Mouse (Mus musculus) common myeloid progenitor, adult 5-6 weeks (primary cell): ENCODE measurements around the gene Traf2. TPM values are rescaled to one million over a fixed set of nuclear protein-coding genes. Genes with fewer than 3 reads are reported as not detected.

Experiments used
- ATAC-seq: replicated peaks from 2 replicates; pipeline ENCODE4 v1.8.0; 2016; ENCODE audit warnings: low read depth, mild to moderate bottlenecking, moderate TSS enrichment, inconsistent platforms; ENCODE audit not compliant: poor library complexity, severe bottlenecking
- total RNA-seq: library from RNA; stranded (forward); fragments of 200-1000, 187-1606 nt; gene quantifications from 2 replicates; pipeline ENCODE4 v1.2.3, GENCODE M21; 2017

Gene Traf2
- total RNA-seq, 1 experiment from 2014 or later: 15.8 TPM

DNA sequence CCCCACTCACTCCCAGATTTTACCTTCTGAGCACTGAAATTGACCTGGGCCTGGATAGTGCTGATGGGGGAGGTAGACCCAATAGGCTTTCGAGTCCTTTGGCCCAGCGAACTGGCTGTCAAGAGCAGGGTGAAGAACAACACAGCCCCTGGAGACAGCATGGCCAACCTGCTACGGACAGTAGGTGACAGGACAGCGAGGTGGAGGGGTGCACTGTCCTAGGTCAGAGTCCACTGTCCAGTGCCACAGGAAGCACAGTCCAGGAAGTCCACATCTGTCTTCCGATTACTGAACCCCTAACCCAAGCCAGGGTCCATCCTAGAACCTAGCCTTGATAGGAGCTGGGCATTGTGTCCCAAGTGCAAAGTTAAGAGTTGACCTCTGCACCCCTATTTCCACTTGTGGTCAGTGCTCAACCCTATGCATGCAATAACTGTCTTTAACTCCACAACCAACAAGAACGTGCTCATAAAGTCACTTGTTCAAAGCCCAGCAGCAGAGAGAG lies 46.6 kb downstream of the Traf2 start:
- ATAC-seq: 0 out of 2 replicates have a peak, but pooled peaks have one; percentile 0

DNA sequence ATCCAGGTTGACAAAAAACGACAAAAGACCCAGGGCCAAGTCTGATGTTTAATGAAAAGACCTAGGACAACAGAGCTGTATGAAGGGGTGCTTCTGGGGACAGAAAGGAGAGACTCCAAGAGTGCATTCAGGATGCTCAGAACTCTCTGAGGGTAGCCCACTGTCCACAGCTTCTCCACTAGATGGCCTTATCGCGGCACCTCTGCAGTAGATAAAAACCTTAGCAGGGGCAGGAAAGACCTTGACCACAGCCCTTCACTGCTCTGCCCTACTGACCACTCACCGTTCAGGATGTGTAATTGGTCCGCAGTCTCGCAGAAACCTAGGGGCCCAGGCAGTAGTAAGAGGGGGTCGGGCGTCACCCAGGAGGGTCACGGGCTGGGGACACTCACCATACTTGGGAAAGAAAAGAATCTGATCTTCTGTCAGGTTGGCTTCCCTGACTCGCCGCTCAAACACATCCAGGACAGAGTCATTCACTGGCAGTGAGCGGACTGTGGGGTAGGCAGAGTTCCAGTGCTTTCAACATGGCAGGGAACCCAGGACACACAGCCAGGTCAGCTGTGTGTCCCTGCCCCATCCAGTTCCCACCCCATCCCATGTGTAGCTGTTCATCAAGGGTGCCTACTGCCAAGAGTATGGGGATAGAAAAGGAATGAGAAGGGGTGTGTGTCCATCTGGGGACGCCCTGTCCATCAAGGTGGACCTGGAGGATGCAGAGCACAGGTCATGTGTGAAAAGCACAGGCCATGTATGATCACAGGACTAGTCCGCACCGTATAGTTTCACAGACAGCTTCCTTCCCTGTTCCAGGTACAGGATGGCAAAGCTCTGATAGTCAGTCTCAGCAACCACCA lies 47.9 kb downstream of the Traf2 start:
- no peak for ATAC-seq

DNA sequence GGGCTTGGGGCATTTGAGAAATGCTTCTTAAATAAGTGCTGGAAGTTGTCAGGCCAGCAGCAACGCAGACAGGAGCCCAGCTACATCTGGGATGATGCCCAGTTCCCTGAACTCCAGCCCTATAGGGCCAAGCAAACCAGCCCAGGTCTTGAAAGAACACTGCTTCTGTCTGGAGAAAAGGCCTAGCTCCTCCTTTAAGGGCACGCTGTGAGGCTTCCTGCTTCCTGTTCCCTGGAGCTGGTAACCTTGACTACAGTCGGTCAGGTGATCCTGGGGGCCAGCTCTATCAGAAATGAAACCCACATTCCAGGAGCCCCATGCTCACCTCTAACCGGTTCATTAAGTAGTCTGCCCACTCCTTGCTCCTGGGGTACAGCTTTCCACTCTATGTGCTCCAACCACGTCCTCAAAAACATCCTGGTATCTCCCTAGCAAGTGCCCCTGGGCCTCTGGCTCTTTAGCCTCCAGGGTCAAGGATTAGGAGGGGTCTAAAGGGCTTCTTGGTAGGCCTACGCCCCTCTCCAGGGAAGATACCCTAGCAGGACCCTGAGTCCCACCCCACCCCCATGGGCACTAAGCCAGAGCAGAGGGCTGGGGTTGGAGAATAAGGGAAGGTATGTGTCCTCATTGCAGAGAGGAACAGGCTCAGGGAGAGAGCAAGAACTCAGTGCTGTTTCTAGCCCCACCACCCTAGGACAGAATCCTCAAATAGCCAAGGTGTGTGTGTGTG lies 48.7 kb downstream of the Traf2 start:
- ATAC-seq: peak; percentile 34

GRCm38 (mm10) chr2:25496462-25496861 lies 50.3 kb downstream of the Traf2 start:
- no peak for ATAC-seq

DNA sequence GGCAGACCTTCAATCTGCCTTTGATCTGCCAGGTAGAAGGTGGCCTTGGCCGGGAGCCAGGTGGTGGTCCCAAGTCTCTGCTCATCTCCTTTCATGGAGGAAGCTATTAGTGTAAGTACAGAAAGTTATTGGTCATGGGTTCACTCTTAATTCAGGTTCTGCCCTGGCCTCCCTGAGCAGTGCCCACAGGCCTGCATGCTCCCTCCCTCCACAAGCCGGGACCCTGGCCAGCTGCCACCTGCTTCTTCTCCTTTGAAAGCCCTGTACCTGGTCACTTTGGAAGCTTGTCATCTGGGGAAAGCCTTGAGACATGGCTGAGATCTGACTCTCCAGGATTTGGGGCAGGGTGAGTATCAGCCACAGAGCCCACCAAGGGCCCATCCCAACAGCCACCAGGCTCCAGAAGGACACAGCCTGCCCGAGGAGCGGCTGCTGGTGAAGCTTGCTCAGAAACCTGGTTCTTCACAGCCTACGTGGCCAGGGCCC lies 53.2 kb downstream of the Traf2 start, which contains the start of gene Lcn12:
Lcn12 (minus strand) TSS at position 436 of the 486 bp plus-strand sequence.
- ATAC-seq: no peak

DNA sequence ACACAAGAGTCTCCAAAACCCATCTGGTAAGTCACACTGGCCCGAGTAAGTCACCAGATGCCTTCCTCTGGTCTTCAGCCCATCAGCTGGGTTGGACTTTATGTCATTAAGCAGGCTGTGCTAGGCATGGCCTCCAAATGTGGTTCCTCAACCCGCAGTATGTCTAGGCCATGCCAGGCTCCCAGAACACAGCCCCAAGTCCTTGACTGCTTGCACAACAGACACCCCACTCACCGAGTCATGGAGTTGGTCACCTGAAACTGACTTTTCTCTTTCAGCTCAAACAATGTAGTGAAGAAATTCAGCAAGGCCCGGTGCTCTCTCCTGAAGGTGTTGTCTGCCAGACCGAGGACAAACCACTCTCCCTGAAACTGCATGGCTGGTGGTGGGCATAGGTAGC lies 53.8 kb downstream of the Traf2 start:
- no peak for ATAC-seq

DNA sequence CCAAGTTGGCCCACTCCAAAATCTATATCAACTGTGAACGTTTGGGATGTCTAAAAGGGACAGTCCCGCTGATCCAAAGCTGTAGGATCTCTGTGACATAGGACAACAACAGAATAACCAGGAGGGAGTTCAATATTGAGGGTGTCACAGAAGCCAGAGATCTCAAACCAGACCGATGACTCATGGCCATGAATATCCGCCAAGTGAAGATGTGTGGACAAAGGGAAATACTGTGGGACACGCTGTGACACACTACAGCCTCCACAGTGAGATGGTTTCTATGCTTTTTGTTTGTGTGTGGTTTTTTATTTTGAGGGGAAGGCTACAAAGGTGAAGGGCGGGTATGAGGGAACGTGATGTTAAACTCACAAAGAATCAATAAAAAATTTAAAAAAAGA lies 58.1 kb downstream of the Traf2 start:
- ATAC-seq: no peak

- ATAC-seq: no peak
These were observed 58.6 kb downstream of the Traf2 start for GRCm38 (mm10) chr2:25487965-25488670.

DNA sequence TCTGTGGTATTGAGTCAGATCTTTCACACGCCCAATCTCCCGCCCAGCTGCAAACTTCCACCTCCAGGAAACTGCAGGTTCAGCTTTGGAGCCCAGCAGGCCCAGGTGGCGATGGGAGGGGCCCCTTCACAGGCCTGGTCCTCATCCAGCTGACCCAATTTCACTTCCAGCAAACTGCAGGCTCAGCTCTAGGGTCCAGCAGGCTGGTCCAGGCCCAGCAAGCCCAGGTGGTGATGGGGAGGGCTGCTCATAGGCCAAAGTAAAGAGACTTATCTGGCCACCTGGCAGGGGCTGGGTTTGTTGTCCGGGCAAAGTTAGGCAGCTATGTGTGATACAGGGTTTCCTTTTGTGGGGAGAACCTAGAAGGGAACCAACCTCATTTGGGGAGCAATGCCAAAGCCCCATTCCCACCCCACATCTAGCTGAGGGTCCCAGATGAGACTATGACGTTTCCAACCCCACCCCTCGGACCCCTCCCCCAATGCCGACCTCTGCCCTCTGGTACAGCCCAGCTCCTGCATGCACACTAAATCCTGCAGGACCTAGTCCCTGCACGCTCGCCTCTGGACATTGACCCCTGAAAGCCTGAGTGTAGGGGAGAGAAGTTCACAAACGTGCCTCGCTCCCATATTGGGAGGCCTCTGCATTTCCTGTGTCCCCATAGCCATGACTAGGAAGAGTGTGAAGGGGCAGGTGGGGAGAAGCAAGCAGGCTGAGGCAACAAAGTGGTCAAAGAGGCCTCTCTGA lies 61.7 kb downstream of the Traf2 start:
- no peak for ATAC-seq

DNA sequence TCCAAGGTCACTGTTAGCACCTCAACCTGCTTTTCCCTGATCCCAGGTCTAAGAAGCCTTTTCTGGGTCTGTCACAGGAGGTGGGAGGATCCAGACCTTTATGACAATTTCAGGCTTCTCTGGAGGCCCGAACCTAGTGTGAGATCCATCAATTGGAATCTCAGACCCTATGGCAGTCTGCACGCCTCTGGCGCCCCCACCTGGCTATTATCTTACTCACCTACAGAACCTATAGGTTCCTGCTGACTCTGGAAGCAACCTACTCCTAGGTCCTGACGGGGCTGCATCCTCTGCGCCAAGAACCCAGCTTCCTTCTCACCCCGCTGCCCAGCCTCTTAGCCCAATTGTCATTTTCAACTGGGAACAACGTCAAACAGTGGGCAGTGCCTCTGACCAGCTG lies 63.8 kb downstream of the Traf2 start:
- peak; percentile 66 for ATAC-seq

DNA sequence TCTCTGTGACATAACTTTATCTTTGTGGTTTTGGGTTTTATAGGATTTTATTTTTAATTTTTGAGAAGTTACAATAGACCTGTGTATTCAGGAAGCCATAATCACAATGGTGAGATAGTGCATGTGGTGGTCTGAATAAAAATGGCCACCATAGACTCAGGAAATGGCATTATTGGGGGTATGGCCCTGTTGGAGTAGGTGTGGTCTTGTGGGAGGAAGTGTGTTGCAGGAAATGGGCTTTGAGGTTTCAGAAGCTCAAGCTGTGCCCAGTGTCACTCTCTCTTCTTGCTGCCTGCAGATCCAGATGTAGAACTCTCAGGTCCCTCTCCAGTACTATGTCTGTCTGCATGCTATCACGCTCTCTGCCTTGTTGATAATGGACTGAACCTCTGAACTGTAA lies 66.2 kb downstream of the Traf2 start:
- peak; percentile 76 for ATAC-seq

- peak; percentile 19; the same call in 1 of the 2 replicates for ATAC-seq
These were observed 67.0 kb downstream of the Traf2 start for GRCm38 (mm10) chr2:25479551-25480311.

GRCm38 (mm10) chr2:25477967-25478675 lies 68.6 kb downstream of the Traf2 start:
- no peak for ATAC-seq

DNA sequence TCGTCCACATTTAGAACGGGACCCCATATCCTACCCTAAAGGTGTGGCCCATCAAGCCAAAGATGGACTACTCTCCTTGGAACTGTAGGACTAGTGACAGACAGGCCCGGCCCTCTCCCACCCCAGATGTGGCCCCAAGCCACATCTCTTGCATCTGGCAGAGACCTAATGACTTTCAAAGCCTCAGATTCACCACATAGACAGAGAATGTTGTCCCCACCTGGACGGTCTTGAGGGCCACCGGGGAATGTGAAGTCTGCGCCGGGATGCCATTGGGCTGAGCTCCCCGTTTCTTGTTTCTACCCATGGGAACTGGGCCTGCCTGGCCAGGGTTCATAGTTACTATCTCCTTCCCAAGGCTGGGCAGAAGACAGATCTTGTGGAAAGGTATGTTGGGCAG lies 69.2 kb downstream of the Traf2 start:
- ATAC-seq: no peak

DNA sequence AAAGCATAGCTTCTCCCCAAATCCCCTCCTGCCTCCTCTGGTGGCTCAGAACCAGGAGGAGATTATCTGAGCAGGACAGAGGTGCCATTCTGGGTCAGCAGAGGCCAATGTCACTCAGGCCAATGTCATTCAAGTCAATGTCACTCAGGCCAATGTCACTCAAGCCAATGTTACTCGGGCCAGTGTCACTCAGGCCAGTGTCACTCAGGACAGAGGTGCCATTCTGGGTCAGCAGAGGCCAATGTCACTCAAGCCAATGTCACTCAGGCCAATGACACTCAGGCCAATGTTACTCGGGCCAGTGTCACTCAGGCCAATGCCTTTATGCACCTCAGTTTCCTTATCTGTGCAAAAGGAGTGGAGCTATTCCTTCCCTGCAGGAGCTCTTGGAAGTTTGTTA lies 74.2 kb downstream of the Traf2 start:
- no peak for ATAC-seq

DNA sequence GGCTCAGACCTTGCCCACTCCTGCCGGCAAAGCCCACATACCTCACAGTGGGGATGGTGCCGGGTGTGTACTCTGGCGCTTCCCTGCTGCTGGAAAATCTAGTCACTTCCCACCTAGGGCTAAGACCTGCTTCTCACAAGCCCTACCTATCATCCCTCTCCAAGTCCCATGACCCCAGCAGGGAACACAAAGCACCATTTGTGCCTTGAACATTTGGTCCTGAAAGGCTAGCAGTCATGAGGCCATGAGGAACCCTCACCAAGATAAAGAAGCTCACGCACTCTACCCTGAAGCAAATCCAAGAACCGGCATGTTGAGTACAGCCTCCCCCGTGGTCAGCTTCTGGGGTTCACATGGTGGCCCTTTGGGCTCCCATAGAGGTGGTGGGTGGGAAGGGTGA lies 76.8 kb downstream of the Traf2 start, which contains the start of gene Ptgds:
Ptgds (minus strand) TSS at position 78 of the 400 bp plus-strand sequence.
- no peak for ATAC-seq

DNA sequence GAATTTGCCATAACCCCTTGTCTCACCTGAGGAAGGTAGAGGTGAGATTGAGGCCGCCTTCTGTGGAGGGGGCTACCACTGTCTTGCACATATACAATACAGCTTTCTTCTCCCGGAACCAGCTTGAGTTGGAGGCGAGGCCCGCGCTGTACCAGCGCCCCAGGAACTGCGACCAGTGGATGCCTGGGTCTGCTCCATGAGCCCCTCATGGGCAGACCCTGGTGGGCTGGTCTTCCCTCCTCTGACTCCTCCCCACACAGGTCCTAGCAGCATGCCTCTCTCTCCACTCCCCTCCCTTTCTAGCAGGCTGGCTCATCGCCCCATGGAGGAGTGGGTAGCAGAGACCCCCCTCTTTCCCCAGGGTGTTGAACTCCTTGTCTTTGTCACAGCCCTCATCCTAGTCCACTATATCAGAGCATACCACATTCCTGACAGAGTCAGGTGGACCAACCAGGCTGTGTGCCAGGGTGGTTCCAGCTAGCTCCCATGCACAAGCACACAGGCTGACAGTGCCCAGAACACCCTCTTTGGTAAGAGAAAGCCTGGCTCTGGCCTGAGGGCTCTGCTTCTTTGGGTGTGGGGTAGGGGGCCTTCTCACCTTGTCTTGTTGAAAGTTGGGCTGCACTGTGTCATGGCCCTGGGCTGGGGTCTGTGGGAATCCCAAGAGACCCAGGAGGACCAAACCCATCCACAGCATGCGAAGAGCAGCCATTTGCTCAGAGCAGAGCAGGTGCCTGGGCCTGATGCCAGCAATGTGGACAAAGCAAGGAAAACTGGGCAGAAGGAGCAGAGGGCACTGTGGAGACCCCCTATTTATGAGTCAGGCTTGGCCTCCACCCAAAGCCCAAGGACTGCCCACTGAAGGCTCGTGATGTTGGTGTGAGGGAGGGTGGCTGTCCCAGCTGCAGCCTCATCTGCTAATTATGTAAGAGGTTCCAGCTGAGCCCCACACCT lies 77.5 kb downstream of the Traf2 start:
- ATAC-seq: no peak
